Mouse (Mus musculus) lung, adult 18-20 months (tissue): ENCODE measurements around the gene Aagab.
A peak's percentile ranks its signal among the peaks of the same experiment; 100 is the strongest.

Source experiments
- DNase-seq, 2 experiments: peaks; one replicate each; pipeline ENCODE4 v3.0.0; 2022; ENCODE audit warnings: mixed read lengths in 2 of 2

Gene Aagab

DNA sequence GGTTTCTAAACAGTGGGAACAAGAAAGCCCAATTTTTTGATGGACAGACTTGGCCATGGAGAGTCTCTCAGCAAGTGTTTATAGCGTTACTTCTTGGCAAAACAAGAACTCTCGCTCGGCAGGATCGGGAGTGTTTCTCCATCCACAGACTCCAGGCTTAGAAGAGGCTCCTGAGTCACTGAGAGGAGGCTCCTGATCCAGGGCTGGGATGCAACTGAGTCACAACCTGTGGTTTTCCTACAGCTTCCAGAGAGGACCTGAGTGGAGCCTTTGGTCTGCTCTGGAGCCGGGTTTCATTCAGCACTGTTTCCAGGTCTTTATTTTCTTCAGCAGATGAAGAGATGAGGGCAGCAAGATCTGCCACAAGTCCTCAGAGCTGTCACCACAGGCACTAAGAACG, 5.5 kb downstream of the Aagab start:
- no peak for DNase-seq

DNA sequence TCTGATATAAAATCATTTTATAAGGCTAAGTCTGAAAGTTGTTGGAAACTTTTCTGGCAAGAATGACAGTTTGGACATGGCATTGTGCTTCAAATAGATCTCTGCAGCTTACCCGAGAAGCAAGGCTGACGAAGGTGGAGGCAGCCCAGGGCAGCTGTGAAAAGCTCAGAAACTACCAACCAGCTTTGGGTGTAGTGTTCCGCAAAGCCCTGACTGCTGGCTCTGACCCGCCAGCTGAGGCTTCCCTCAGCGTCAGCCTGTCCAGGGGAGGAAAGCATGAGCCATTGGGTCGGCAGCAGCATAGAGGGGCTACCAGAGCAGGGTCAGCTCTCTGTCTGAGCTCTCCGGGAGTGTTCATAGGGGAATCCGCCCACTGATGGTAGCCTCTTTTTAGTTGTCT, 6.8 kb downstream of the Aagab start:
- no peak for DNase-seq

DNA sequence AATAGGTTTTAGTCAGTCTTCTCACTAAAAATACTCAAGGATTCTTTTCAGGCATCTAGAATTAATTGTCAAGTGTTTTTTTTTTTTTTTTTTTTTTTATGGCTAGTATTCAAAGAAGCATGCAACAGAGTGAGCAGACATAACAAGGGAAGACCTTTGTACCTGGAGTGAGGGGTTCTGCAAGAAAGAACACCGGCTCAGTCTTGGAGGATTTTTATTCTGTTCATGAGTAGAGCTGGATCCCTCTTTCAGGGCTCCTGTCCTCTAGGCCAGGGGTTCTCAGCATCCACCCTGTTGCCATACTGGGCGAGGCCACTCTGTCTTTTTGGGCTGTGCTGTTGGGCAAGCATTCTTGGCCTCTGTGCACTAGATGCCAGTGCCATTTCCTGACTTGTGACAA, 7.3 kb downstream of the Aagab start:
- no peak for DNase-seq

DNA sequence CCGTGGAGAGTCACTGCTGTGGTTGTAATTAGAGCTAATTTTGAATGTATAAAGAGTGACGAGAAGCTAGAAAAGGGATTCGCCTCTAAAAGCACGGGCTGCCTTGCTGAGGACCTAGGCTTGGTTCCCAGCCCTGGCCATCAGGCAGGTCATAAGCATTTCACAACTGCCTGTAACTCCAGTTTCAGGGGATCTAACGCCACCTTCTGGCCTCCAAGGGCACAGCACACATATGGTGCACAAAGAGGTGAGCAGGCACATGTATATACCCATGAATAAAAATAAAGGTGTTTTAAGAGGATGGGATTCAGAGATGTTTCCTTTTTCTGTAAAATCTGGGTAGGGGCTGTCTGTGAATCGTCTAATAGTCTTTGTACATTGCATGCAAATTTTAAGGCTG, 7.8 kb downstream of the Aagab start:
- no peak for DNase-seq

DNA sequence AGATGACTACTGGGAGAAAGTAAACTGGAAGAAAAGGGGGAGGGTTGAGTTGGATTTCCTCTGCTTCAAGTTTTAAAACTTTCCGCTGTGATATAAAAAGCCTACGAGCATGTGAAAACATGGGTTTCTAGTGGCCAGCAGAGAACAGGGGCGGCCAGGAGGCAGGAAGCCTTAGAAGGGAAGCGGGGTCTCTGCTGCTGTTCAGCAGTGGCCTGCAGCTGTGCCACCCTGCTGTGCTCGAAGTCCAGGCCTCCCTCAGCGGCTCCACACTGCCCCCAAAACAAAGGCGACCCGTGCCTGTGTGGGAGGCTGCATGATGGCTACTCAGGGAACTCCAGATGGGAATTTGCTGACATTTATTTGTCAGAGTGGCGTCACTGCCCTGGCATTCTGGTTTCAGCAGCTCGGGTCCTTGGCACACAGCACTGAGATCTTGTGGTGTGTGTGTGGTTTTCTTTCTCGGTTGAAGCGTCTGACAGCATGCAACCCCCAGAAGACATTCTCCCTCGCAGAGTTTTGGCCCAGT, 8.4 kb downstream of the Aagab start:
- peak in 1 of 2 experiments; percentile 25 for DNase-seq

DNA sequence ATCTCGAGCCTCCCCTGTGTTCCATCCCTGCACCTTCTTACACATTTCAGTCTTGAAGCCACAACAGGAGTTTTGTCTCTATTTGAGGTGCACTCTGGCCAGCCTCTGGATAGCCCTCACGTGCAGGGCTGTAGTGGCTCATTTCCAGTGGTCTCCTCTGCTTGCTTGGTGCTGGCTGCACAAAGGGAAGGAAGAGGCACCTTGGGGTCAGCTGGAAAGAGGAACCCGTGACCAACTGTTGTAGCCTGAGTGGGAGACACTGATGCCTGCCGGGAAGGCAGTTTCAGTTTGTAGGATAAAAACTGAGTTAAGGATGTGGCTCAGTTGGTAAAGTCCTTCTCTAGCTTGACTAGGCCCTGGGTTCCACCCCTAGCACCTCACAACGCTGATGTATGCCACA, 9.5 kb downstream of the Aagab start:
- DNase-seq, result no peak

DNA sequence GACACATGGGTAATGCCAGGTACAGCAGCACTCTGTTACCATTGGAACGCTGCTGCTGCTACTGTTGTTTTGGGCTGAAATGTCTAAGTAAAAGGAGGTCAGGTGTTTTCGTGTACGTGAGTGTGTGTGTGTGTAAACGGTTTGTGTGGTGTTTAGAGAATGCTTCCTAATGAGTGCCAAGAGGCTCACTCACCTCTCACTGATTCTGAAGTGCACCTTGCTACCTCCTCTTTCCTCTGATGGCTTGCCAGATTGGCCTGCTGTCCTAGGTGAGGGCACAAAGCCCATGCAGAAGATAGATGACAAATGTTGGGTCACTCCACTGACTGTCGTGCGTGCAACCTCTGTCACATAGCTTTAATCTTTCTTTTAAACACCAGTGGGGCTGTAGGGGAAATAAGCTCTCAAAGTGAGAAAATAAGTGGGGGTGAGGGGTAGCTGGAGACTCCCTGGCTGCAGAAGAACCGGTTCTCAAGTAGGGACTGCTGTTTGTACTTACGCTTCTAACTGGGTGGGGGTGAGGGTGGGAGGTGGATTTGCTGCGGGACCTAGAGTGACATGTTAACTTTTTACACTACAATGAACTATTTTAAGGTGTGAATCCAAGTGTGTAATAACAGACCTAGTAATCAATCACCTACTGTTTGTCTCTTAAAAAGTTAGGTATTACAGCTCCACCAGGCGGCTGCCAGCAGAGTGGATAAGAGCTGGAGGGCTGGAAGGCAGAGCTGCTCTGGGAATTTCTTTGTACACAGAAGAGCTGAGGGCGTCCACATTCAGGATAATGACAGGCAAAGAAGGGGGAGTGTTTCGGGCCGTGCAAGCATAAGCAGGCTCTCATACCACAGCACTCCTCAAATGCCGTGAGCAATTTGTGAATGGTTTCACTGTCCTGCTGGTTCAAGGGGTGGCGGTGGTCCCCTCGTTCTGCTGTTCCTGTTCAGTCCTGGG, 10.4 kb downstream of the Aagab start:
- DNase-seq, result peak in 1 of 2 experiments; percentile 37

DNA sequence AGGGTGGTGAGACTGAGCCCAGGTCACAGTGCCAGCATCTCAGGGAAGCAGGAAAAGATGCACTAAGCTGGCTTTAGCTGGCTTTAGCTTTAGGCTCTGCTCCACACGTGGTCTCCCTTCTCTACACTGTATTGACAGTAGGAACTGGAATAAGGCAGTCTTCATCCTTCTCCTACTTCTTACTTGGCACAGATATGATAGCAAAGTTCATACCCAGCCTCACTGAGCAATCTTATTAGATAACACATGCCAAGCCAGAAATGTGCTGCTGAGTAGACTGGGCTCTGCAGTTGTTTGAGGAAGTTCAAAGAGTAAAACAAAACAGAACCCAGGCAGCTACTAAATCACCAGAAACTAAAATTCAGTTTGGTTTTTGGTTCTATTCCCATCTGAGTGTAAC, 11.1 kb downstream of the Aagab start:
- no peak for DNase-seq

DNA sequence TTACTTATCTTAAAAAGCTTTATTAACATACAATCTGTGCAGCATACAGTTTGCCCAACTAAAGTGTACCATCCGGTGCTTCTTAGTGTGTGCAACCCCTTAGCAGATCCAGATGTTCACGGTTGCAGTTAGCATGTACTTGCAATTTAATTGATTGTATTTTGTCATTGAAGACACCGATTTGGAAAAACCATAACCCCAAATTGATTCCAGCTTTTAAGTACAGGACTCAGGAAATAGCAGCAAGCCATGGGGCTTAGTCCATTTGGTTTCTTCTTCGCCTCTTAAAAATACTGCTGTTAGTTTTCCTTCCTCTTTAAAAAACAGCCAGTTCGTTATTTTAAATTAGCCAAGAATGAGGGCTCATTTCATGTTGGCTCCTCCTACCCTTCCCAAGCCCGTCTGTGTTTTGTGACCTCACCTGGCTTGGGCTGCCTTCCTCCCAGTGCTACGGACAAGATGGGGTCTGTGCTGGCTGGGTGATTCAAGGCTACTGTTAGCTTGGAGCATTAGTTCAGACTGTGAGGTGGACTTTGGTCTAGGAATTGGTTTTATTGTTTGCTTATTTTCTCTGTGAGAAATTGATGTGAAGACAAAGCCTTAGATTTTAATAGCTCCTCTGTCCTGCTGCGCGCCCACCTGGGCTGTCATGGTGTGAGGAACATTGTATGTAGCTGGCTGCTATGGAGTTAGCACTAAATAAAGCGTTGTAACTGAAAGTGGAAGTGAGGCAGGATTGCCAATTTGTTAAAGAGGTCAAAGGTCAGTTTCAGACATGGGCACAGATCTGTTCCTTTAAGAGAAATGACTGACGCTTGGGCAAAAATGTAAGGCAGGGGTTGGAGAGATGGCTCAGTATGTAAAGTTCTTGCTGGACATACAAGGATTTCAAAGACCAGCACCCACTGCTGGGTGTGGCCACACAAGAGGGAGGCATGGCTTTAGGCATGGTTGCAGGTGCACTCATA, 11.8 kb downstream of the Aagab start:
- no peak for DNase-seq

DNA sequence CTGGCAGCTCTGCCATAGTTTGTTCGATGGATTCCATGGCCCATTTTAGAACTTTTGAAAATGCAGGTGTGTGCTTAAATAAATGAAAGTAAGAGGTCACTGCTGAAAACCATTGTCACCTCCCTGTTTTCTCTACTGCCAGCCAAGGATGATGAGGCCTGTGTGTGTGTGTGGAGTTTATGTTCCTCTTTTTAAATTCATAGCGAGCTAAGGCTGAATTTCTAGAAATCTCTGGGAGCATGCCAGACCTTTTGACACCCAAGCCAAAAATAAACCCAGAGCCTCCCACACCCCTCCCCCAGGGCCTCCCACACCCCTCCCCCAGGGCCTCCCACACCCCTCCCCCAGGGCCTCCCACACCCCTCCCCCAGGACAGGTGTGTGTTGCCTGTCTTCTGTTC, 15.5 kb downstream of the Aagab start:
- DNase-seq, result no peak

DNA sequence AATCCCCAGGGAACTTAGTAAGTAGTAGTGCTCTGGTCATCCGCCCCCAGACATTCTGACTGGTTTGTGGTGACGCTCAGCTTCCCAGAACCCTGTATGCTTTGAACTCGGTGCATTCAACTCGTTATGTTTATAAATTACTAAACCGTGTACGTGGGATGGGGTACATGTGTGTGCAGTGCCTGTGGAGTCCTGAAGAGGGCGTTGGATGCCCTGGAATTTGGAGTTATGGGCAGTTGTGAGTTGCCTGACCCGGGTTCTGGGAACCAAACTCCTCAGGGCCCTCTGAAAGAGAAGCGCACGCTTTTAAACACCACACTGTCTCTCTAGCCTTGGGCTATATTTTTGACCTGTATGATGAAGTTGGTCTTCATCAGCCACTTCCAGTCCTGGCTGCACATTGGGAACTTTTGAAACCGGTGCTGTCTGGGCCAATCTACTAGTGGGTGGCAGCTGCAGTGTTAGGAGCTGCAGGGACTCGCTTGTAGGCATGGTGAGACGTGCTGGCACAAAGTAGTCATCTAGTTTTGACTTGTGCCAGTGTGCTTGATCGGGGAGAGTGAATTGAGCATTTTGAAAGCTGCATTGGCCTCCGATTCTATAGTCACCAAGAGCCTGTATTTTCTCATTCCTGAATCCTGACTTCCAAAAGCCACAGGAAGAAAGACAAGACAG, 21.6 kb downstream of the Aagab start:
- no peak for DNase-seq

DNA sequence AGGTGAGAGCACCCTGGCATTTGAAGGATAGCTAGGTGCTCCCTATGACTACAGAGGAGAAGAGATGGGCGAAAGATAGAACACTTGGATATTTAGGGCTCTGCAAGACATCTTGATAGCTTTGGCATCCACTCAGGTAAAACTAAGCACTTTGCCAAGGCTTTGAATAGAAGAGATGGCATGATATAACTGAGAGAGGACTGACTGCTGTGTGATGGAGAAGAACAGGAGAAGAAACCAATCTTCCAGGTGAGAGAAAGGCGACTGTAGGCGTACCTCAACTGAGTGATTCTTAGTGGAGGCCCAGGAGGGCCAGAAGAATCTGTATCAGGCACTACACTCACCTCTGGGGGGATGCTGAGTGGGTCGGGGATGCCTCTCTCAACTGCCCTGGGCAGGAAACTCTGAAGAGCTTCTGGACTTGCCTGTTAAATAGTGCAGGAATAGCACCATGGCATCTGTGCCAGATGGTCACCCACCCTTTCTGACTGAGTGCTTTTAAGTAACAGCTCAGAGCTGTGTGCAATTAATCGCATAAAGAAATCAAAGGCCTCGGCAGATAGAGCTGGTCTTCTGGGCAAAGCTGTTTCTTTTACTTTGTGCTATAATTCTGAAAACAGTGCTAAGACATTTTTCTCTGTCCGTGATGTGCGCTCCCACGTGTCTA, 22.8 kb downstream of the Aagab start:
- DNase-seq, result no peak

DNA sequence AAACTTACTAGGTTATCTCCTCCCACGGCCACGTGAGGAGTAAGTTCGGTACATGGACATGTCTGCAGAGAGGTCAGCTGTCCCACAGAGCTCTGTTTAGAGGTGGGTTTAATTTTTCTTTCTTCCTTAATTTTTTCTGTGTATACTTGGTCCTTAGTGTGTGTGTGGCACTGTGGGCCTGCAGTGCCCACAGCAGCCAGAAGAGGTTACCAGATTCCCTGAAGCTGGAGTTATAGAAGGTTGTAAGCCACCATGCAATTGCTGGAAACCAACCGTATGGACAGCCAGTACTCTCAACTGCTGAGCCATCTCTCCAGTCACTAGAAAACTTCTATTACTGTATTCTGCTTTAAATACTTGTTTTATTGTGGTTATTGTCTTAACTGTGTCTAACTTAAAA, 29.6 kb downstream of the Aagab start:
- DNase-seq, result no peak

DNA sequence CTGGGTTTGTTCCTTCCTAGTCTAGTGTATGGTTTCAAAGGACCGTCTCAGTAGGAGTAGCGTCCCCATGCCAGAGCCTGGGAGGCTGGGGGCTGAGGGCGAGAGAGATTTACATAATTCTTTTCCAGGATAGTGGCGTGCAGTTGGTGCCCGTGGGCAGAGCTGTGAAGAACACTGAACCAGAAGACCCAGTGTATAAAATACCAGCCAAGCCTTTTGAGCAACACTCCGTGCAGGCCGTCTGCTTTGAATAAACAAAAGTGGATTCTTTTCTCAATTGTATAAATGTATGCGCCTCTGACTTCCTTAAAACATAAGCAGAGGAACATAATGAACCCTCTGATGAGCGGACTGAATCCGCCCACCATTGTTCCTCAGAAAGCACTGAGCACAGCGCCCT, 30.5 kb downstream of the Aagab start:
- DNase-seq, result peak in 1 of 2 experiments; percentile 21

DNA sequence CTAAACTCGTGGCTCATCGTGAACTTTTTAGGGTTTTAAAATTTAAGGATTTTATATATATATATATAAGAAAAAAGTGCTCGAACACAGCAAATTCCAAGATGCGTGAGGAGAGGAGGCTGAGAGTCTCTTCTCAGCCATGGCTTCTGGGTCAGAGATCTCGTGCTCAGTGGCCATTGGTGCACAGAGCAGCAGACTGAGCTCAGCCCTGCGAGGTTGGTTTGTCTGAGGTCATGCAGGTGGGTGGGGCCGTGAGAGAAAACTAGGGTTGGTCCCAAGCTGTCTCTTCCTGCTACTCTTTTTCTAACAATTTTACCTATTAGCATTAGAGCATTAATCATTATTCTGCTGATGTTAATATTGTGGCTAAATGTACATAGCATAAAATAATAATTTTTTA, 30.9 kb downstream of the Aagab start:
- DNase-seq, result no peak

DNA sequence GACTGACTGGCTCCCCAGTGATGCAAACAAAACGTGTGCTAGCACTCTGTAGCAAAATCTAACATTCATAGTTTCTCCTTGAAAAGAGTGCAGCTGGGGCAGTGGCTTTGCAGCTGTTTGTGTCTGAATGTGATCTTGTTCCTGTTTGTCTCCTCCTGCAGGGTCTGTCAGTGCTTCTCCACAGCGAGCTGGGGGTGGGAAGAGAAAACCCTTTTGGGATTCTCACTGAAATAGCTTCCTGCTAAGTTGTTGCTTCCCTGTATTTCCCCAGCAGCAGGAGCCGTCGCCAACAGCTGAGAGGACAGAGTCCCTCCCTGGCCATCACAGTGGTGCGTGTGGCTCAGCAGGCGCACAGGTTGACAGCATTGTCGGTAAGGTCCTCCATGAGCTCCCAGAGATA, 33.7 kb downstream of the Aagab start:
- no peak for DNase-seq

DNA sequence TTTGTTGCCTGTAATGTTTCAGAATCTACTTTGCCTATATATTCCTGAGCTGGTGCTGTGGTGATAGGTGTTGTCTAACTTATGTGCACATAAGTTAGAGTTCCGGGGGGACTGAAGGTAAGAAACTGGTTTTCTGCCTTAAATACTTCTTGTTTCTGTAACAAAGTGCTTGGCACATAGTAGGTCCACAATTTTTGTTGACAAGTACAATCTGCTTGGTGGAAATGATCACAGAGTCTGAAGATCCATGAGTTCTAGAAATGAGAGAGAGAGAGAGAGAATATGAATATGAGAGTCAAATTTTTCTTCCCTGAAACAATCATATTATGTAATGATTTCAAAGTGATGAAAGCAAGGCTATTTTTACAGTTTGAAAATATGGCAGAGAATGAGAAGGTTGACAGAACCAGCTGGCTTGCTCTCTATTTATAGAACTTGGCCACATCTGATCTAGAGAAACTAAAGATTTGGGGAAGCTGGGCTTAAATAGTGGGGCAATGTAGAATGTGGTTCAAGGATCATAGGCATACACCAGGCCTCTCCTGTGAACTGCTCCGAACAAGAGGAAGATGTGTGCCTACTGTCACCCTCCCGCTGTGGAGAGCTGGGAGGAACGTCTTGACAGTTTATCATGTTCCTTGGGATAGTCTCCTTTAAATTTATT, 39.7 kb downstream of the Aagab start:
- no peak for DNase-seq

DNA sequence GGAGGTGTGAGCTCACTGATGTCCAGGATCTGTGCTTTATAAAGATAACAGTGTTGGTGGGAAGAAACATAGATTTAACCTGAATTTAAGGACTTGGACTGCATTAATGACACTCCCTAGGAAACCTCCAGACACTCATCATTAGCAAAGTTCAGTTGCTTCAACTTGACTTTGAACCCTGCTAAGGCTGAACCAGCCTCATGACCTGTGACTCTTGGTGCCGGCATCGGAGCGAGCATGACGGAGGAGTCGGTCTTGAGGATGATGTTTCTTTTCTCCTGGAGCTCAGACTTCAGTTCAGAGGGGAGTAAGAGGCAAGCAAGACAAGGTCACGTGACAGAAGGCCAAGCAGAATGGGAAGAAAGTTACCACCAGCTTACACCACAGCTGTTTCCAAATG, 41.6 kb downstream of the Aagab start:
- DNase-seq, result no peak

DNA sequence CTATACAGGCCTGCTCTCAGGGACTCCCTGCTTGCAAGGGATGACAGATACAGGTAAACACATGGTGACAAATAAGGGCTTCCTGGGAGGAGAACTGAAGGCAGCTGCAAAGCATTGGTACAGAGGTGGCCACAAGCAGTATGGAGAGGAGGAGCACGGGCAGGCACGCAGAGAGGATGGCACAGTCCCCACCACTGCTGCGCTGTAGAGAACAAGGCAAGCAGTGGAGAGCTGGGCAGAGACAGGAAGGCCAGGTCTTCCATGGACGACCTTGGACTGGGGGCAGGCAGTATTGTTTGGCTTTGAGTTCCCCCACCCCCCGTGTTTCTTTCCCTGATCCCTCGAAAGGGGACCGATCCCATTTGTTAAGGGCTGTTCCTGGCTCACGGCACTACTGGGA, 42.6 kb downstream of the Aagab start:
- DNase-seq, result no peak

DNA sequence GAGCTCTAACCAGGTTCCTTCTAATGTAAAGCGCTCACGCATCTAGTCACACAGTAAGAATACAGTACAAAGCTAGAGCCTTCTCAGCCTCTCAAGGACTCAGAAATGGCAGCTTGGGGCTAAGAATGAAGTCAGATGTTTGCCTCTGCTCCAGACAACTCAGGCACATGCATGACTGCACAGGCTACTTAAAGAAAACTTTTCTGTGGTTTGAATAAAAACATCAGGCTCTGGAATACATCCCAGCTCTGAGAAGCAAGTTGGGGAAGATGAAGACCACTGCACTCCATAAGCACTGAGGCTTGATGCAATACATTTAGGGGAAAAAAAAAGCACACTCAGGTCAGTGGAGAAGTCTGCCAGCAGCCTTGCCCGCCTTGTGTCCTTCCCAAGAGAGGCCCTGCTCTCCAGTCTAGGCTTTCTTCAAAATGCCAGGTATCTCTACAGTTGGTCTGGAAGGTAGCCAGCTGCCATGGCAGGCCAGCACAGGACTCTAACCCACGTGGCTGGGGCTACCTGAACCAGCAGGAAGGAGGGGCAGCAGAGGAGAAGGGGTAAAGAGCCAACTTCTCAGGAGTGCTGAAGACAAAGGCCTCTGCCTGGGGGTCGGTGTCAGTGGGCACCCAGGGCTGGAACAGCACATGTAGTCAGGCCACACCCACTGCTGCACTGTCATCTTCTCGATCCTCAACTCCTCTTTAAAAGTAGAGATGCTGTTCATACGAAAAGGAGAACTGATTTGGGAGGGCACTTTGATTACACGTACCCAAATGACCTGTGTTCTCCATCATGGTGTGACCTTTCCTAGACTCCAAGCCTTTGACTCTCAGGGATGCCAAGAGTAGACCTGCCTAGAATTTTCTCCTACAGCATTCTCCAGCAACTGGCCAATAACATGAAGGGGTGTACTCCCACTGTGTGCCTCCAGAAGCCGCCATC, 45.4 kb downstream of the Aagab start:
- DNase-seq, result peak in 1 of 2 experiments; percentile 45

DNA sequence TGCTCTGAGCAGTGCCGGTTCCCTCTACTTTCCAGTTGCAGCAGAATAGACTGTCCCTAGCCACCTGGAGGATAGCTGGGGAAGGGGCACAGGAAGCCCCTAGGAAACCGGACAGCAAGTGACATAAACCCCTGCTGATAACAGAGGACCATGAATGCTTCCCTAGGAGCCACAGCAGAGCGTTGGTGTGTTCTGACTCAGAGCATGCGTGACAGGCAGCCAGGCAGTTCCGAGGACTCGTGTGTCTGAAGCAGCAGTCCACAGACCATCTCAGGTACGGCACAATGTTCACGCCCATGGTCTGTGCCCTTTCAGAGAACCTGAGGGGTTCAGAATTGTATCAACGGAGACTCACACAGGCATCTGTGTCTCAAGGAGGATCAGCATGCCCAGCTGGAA, 46.1 kb downstream of the Aagab start:
- no peak for DNase-seq
